Mouse (Mus musculus): Measurements from ENCODE around the gene Rpap3. TPM values are rescaled to one million over a fixed set of nuclear protein-coding genes. Genes with fewer than 3 reads are reported as not detected.

Rpap3 gene
- 32.1 TPM for polyA plus RNA-seq (2017; shearing (Covaris generic))

DNA sequence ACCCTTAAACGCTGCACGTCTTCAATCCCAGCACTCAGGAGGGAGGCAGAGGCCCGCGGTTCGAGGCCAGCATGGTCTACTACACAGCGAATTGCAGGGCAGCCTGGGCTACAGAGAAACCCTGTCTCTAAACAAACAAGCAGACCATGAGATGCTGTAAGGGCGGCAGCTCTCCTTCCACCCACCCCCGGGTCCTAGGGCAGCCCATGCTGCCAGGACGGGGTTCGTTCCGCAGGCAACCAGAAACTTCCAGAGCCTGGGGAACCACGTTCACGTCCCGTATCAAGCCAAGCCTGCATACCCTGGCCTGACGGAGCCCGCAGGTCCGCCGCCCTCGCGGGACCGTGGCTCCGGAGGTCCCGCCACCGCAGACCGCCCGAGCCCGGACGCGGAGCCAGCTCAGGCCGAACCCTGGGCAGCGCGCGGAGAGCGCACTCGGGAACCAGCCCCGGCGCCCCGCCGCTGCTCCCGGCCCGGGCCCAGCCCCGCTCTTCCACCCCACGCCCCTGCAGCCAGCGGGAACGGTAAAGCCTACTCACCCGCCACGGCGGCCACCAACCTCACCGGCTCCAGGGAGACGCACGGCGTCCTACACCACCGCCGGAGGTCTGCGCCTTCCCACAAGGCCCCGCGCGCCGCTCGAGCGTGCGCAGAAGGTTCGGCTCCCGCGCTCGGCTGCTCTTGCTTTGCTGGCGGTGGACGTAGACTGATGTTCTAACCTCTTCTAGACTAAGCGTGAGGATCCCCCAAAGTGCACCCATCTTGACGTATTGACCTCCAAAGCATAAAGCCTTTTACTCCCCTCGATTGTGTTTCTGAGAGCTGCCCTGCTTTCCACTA, at the start of gene Rpap3:
TSS of gene Rpap3 (minus strand) at position 615 of the 840 bp plus-strand sequence.

DNA sequence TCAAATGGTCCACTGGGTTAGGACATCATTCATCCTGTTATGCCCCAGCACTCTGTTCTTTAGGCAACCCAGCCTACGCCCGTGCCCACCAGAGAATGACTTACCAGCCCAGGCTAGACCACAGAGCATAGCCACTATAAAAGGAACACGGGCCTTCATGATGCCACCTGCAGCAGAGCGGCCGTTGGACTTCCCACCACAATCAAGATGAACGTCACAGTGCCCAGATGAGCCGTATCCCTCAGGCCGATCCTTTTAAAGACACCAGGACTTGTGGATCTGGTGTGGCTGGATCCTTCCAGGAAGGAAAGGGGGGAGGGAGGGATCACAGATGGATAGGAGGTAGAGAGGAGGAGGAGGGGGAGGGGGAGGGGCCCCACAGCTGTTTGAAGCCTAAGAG, 25.5 kb upstream of the Rpap3 start, which contains the start of gene Endou:
TSS of gene Endou (minus strand) at position 229 of the 400 bp plus-strand sequence.

Other genes starting within 250 kb of the Rpap3 start
- gene Endou, start 25.5 kb upstream of the Rpap3 start, polyA plus RNA-seq (2017; shearing (Covaris generic)): not detected
- gene Rapgef3, start 62.1 kb upstream of the Rpap3 start, polyA plus RNA-seq (2017; shearing (Covaris generic)): 2.2 TPM
- gene Slc48a1, start 72.7 kb upstream of the Rpap3 start, polyA plus RNA-seq (2017; shearing (Covaris generic)): 37.0 TPM
- 43.6 TPM for gene Hdac7, start 138.7 kb upstream of the Rpap3 start, polyA plus RNA-seq (2017; shearing (Covaris generic))
- 0.20 TPM for gene Vdr, start 204.8 kb upstream of the Rpap3 start, polyA plus RNA-seq (2017; shearing (Covaris generic))